Mouse (Mus musculus) E14TG2a.4 (cell line): Measurements from ENCODE around the gene Gpalpp1.

ENCODE experiments used
- CTCF ChIP-seq: conservative IDR thresholded peaks from 2 replicates; pipeline ENCODE4 v1.5.1; 2014; ENCODE audit warnings: low read length
- NANOG ChIP-seq: IDR thresholded peaks from 2 replicates; pipeline ENCODE4 v1.6.1; 2014; ENCODE audit warnings: borderline replicate concordance, low read length, mixed read lengths
- POU5F1 ChIP-seq: IDR thresholded peaks from 2 replicates; pipeline ENCODE4 v1.6.1; 2014; ENCODE audit warnings: low read length, borderline replicate concordance

GRCm38 (mm10) chr14:76151820-76152161 is 41.2 kb upstream of the Gpalpp1 start:
- TF ChIP-seq CTCF (no peak), NANOG (no peak), POU5F1 (no peak)
